Mouse (Mus musculus): ENCODE data around the gene St3gal3.

- TF ChIP-seq CTCF (IDR thresholded peaks at IDR 0.05; ENCODE audit: borderline replicate concordance, extremely low read depth, insufficient read depth, insufficient read length): no peak
- no peak for TF ChIP-seq POLR2A (IDR thresholded peaks at IDR 0.05; ENCODE audit: borderline replicate concordance, extremely low read depth, insufficient read depth, insufficient read length, poor library complexity, severe bottlenecking)
These were observed 138.0 kb downstream of the St3gal3 start for GRCm38 (mm10) chr4:117996701-117997100.

Data from brain, embryonic 14.5 days (tissue).